Mouse (Mus musculus) intestine, embryonic 14.5 days (tissue): Measurements from ENCODE around the gene Il24. TPM values are rescaled to one million over a fixed set of nuclear protein-coding genes. Genes with fewer than 3 reads are reported as not detected.

Experiments used
- ATAC-seq: fragments of 200-750 bp; cut with Nextera tagmentation; replicated peaks from 2 replicates; pipeline ENCODE4 v1.8.0; 2017; ENCODE audit warnings: low read depth, moderate number of reproducible peaks, moderate TSS enrichment, moderate library complexity; ENCODE audit not compliant: low FRiP score, low TSS enrichment
- DNase-seq: peaks from one replicate; pipeline ENCODE4 v3.0.0-alpha.2; 2018; ENCODE audit warnings: low spot score
- H3K27ac ChIP-seq: fragments of 300-500 bp; sonication (generic); 2 replicates; pipeline ENCODE4 v1.5.1; 2014; ENCODE audit warnings: low read depth, mild to moderate bottlenecking, control low read depth
- H3K27me3 ChIP-seq: fragments of 300-500 bp; sonication (generic); replicated peaks from 2 replicates; pipeline ENCODE4 v1.6.1; 2014; ENCODE audit warnings: low read length, control low read depth; ENCODE audit not compliant: control insufficient read depth, insufficient read depth
- H3K36me3 ChIP-seq: fragments of 300-500 bp; sonication (generic); 2 replicates; pipeline ENCODE4 v1.6.1; 2014; ENCODE audit warnings: low read length, control low read depth; ENCODE audit not compliant: control insufficient read depth, insufficient read depth
- H3K4me1 ChIP-seq: fragments of 300-500 bp; sonication (generic); replicated peaks from 2 replicates; pipeline ENCODE4 v1.6.1; 2014; ENCODE audit warnings: low read length, control low read depth, mixed read lengths; ENCODE audit not compliant: control insufficient read depth, insufficient read depth
- H3K4me2 ChIP-seq: fragments of 300-500 bp; sonication (generic); 2 replicates; pipeline ENCODE4 v1.6.1; 2014; ENCODE audit warnings: low read length
- H3K4me3 ChIP-seq: fragments of 300-500 bp; sonication (generic); 2 replicates; pipeline ENCODE4 v1.5.1; 2014; ENCODE audit warnings: low read depth, low read length, control low read depth, mixed read lengths
- H3K9ac ChIP-seq: fragments of 300-500 bp; sonication (generic); 2 replicates; pipeline ENCODE4 v1.6.1; 2014; ENCODE audit warnings: mild to moderate bottlenecking, low read length
- H3K9me3 ChIP-seq: fragments of 300-500 bp; sonication (generic); 2 replicates; pipeline ENCODE4 v1.6.1; 2016; ENCODE audit warnings: low read length, control low read depth; ENCODE audit not compliant: control insufficient read depth
- WGBS: fragments of 180-500 bp; shearing (Covaris S2); extraction: QIAGEN DNeasy Blood & Tissue Kit; methylation state at CpG from one replicate; pipeline ENCODE4 v1.1.7; 2014; 5-methylcytosine and 5-hydroxymethylcytosine counted together
- polyA plus RNA-seq: library from polyadenylated mRNA; unstranded; fragments of >200 nt; fragmentation: Nextera tagmentation; extraction: Ambion mirVana; gene quantifications from 2 replicates; pipeline ENCODE4 v1.2.1, GENCODE M21; 2014

Gene Il24
- polyA plus RNA-seq, 1 experiment from 2014 or later = not detected

GRCm38 (mm10) chr1:130892446-130892845 is 5.2 kb upstream of the Il24 start:
- no peak overlapping the region for H3K9ac ChIP-seq
- no peaks in the 10 kb centered on the region for H3K27me3 ChIP-seq
- no peak for DNase-seq
- H3K9me3 ChIP-seq = no peaks in the 10 kb centered on the region
- H3K36me3 ChIP-seq = no peaks in the 10 kb centered on the region
- no peak overlapping the region for H3K4me2 ChIP-seq
- H3K4me3 ChIP-seq = no peak overlapping the region
- no peaks in the 10 kb centered on the region for H3K4me1 ChIP-seq
- no peak overlapping the region for H3K27ac ChIP-seq
- no peak for ATAC-seq
- WGBS = 87% methylated on average over 1 of the region's 1 CpGs

- no peak overlapping the region for H3K4me2 ChIP-seq
- H3K27ac ChIP-seq = no peak overlapping the region
- H3K27me3 ChIP-seq = no peaks in the 10 kb centered on the region
- H3K36me3 ChIP-seq = no peaks in the 10 kb centered on the region
- H3K9me3 ChIP-seq = no peaks in the 10 kb centered on the region
- WGBS = 86% methylated on average over 4 of the region's 4 CpGs
- no peak for DNase-seq
- H3K4me3 ChIP-seq = no peak overlapping the region
- H3K9ac ChIP-seq = no peak overlapping the region
- H3K4me1 ChIP-seq = no peaks in the 10 kb centered on the region
- ATAC-seq = no peak
Observed at GRCm38 (mm10) chr1:130883146-130883545, 4.1 kb downstream of the Il24 start.

GRCm38 (mm10) chr1:130879927-130880326 is 7.3 kb downstream of the Il24 start:
- DNase-seq = no peak
- no peak overlapping the region for H3K9ac ChIP-seq
- 93% methylated on average over 7 of the region's 7 CpGs for WGBS
- H3K9me3 ChIP-seq = no peaks in the 10 kb centered on the region
- ATAC-seq = no peak
- H3K4me2 ChIP-seq = no peak overlapping the region
- no peaks in the 10 kb centered on the region for H3K4me1 ChIP-seq
- peaks cover 9% of the 10 kb centered on the region; the same call in 1 of the 2 replicates for H3K27me3 ChIP-seq
- no peak overlapping the region for H3K4me3 ChIP-seq
- no peak overlapping the region for H3K27ac ChIP-seq
- H3K36me3 ChIP-seq = no peaks in the 10 kb centered on the region

- no peaks in the 10 kb centered on the region for H3K9me3 ChIP-seq
- H3K27me3 ChIP-seq = peaks cover 9% of the 10 kb centered on the region; the same call in 1 of the 2 replicates
- ATAC-seq (peak; percentile 54), DNase-seq (peak; percentile 70)
- H3K36me3 ChIP-seq = no peaks in the 10 kb centered on the region
- H3K9ac ChIP-seq = 0 out of 2 replicates have a peak overlapping the region, but pooled peaks have one; percentile 5
- H3K27ac ChIP-seq = no peak overlapping the region
- no peaks in the 10 kb centered on the region for H3K4me1 ChIP-seq
- H3K4me2 ChIP-seq = peak overlapping the region; percentile 75
- 3% methylated on average over 43 of the region's 43 CpGs for WGBS
- H3K4me3 ChIP-seq = peak overlapping the region; percentile 36
Observed at GRCm38 (mm10) chr1:130877889-130878614, 9.2 kb downstream of the Il24 start.

- Histone ChIP-seq H3K36me3 (no peaks in the 10 kb centered on the region), H3K4me1 (no peaks in the 10 kb centered on the region), H3K9ac (no peak overlapping the region), H3K4me3 (no peak overlapping the region), H3K4me2 (no peak overlapping the region), H3K27ac (no peak overlapping the region), H3K9me3 (no peaks in the 10 kb centered on the region), H3K27me3 (peaks cover 9% of the 10 kb centered on the region; the same call in 1 of the 2 replicates)
- ATAC-seq (no peak), DNase-seq (no peak)
- 17% methylated on average over 3 of the region's 3 CpGs for WGBS
Observed at GRCm38 (mm10) chr1:130876931-130877509, 10.2 kb downstream of the Il24 start.

- Histone ChIP-seq H3K36me3 (no peaks in the 10 kb centered on the region), H3K4me3 (no peak overlapping the region), H3K9me3 (no peaks in the 10 kb centered on the region), H3K4me1 (no peaks in the 10 kb centered on the region), H3K27me3 (peaks cover 9% of the 10 kb centered on the region; the same call in 1 of the 2 replicates), H3K4me2 (no peak overlapping the region), H3K27ac (no peak overlapping the region), H3K9ac (no peak overlapping the region)
- no peak for ATAC-seq
- no peak for DNase-seq
- 83% methylated on average over 3 of the region's 3 CpGs for WGBS
Observed at GRCm38 (mm10) chr1:130875910-130876309, 11.3 kb downstream of the Il24 start.

- Histone ChIP-seq H3K4me3 (no peak overlapping the region), H3K9me3 (no peaks in the 10 kb centered on the region), H3K27ac (no peak overlapping the region), H3K27me3 (peaks cover 9% of the 10 kb centered on the region; the same call in 1 of the 2 replicates), H3K4me1 (no peaks in the 10 kb centered on the region), H3K9ac (no peak overlapping the region), H3K4me2 (no peak overlapping the region), H3K36me3 (no peaks in the 10 kb centered on the region)
- DNase-seq (peak; percentile 59), ATAC-seq (0 out of 2 replicates have a peak, but pooled peaks have one; percentile 51)
- 52% methylated on average over 3 of the region's 3 CpGs for WGBS
Observed at GRCm38 (mm10) chr1:130875139-130875538, 12.1 kb downstream of the Il24 start.

- WGBS = 96% methylated on average over 2 of the region's 2 CpGs
Observed at GRCm38 (mm10) chr1:130872912-130873311, 14.3 kb downstream of the Il24 start.

More at GRCm38 (mm10) chr1:130872912-130873311, 14.3 kb downstream of the Il24 start:
- no peak overlapping the region for H3K9ac ChIP-seq
- no peaks in the 10 kb centered on the region for H3K36me3 ChIP-seq
- DNase-seq (no peak), ATAC-seq (no peak)
- no peaks in the 10 kb centered on the region for H3K4me1 ChIP-seq
- H3K4me2 ChIP-seq = no peak overlapping the region
- no peaks in the 10 kb centered on the region for H3K9me3 ChIP-seq
- no peak overlapping the region for H3K4me3 ChIP-seq
- no peak overlapping the region for H3K27ac ChIP-seq
- H3K27me3 ChIP-seq = peaks cover 8% of the 10 kb centered on the region; the same call in 1 of the 2 replicates
